Mouse (Mus musculus) gastrocnemius, adult 2 months (tissue): ENCODE measurements around the gene Gm14137. TPM values are rescaled to one million over a fixed set of nuclear protein-coding genes. Genes with fewer than 3 reads are reported as not detected.

Source experiments
- DNase-seq: peaks from one replicate; pipeline ENCODE4 v3.0.0; 2022
- H3K27ac ChIP-seq: fragments of 200-600 bp; 2 replicates; pipeline ENCODE4 v1.8.1; 2022; ENCODE audit warnings: mild to moderate bottlenecking
- H3K4me3 ChIP-seq: fragments of 200-600 bp; 2 replicates; pipeline ENCODE4 v1.8.1; 2022; ENCODE audit warnings: mild to moderate bottlenecking, moderate library complexity
- CTCF ChIP-seq: fragments of 200-600 bp; IDR thresholded peaks from 2 replicates; pipeline ENCODE4 v1.8.1; 2022; ENCODE audit warnings: antibody characterized with exemption, mild to moderate bottlenecking, moderate library complexity
- intact Hi-C: fragments of 180-260 bp; cut with DNase I; formaldehyde crosslinking; loops from one replicate; pipeline ENCODE4 v1.15.1; 2025
- total RNA-seq, 2 experiments: library from RNA; stranded (reverse); gene quantifications; 2 replicates each; pipeline ENCODE4 v1.2.3; 2021

Gene Gm14137
- total RNA-seq, 2 experiments from 2014 or later: not detected

DNA sequence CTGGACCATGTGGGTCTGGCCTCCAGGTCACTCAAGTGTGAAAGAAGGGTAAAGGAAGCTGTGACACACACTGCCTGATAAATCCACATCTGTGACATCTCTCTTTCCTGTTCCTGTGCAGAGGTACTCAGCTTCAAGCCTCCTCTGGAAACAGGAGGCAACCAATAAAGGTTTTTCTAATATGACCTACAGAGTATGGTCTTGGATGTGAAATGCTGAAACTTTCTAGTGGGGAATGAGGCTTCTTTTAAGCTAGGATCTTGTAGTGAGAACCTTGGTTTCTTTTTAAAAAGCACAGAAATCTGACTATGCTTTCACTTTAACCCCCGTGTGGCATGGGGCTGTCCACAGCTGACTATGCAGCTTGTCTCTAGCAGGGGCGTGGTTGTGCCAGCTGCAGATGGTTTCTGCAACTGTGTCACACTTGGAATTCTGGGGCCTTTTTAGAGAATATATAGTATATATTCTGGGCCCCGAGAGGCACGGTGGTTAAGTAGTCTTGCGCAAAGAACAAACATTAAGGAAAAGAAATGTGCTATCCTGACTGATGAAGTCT lies 3.2 kb downstream of the Gm14137 start:
- H3K4me3 ChIP-seq: no peak overlapping the region
- DNase-seq: no peak
- no peak overlapping the region for H3K27ac ChIP-seq
- intact Hi-C loops: no loop called here
- TF ChIP-seq CTCF: no peak

DNA sequence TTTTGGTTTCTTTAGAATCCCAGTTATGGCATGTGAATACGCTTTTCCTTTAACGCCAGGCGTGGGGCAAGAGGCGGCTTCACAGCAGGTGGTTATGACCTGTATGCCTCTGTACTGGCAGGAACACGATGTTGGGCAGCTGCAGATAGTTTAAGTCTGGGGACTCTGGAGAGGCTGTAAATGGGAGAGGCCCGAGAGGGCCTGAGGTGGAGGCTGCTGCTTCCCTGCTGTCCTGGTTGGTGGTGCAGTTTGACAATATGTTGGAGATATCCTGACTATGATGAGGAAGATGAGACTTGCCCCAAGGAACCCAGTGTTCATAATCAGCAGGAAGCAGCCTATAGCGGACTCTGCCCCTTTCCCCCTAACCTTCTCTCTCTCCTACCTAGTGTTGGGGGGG lies 8.6 kb downstream of the Gm14137 start:
- TF ChIP-seq CTCF: no peak
- DNase-seq: no peak
- intact Hi-C loops: loop anchor here (10.0 kb wide), 1 partner anchor 438 kb away; the partner anchor contains the start of gene Inafm2

DNA sequence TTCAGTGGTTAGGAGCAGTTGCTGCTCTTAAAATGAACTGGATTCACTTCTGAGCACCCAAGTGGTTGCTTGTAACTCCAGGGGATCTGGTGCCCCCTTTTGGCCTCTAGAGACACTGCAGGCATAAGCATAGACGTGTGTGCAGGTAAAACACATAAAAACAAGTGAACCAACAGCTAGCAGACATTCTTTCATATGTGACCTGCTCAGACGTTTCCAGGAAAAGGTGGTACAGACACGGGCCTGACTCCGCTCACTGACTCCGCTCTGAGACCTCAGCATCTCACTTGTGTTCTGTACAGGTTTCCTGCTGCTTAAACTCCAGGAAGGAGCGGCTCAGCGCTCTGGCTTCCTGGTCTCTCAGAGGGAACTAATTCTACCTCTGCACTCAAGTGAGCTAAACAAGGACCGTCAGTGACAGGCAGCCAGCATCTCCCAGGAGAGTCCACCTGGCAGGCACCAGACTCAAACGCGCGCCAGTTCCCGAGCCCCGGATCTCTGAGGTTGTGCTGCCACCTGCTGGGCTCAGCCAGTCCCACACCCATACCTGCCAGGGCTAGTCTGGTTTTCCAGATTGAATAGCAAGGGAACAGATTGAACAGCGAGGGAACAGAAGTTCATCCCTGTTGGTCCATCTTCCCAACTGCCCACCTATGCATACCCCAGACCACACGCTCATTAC lies 14.9 kb downstream of the Gm14137 start:
- peak overlapping the region; percentile 32; the same call in 1 of the 2 replicates for H3K27ac ChIP-seq
- peak; percentile 92 for DNase-seq
- peak; percentile 74 for TF ChIP-seq CTCF
- intact Hi-C loops: loop anchor here (1.0 to 10.0 kb wide), 3 partner anchors 20 to 444 kb away; partner anchors contain the start of gene Inafm2
- peak overlapping the region; percentile 67 for H3K4me3 ChIP-seq

More for the DNA sequence above, 8.6 kb downstream of the Gm14137 start:
- Histone ChIP-seq H3K27ac (no peak overlapping the region), H3K4me3 (no peak overlapping the region)

DNA sequence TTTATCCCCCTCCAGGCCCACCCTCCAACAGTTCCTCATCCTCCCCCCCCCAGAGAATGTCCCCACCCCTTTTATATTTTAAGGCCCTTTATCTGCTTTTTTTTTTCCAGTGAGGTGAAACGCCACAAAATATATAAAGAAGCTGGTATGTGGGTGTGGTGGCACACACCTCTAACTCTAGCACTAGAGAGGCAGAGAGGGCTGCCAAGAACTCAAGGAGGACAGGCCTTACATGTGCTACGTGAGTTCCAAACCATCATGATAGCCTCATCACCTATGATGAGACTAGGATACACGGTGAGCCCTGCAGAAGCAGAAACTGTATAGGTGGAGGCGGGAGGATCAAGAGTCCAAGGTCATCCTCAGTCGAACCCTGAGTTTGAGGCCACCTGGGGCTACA lies 16.7 kb downstream of the Gm14137 start:
- no peak for TF ChIP-seq CTCF
- intact Hi-C loops: no loop called here
- DNase-seq: no peak
- H3K27ac ChIP-seq: no peak overlapping the region
- no peak overlapping the region for H3K4me3 ChIP-seq

DNA sequence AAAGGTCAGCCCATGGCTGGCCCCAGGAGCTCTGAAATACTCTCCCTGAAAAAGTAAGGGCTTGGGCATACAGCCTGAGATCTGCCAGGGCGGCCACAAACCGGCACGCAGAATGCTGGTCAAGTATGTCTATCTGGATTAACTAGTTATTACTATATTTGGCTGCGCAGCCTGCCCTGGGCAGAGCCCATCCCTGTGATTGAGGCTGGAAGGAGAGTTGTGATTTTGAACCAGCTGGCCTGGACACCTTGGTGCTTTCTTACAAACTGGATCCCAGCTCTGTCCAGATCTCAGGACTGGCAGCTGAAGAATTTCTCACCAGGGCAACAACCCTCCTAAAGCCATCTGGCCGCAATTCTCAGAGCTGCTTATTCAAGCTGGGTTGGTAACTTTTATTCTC lies 19.8 kb downstream of the Gm14137 start:
- no peak for TF ChIP-seq CTCF
- intact Hi-C loops: no loop called here
- peak; percentile 72 for DNase-seq
- Histone ChIP-seq H3K27ac (peak overlapping the region; percentile 69), H3K4me3 (no peak overlapping the region)

DNA sequence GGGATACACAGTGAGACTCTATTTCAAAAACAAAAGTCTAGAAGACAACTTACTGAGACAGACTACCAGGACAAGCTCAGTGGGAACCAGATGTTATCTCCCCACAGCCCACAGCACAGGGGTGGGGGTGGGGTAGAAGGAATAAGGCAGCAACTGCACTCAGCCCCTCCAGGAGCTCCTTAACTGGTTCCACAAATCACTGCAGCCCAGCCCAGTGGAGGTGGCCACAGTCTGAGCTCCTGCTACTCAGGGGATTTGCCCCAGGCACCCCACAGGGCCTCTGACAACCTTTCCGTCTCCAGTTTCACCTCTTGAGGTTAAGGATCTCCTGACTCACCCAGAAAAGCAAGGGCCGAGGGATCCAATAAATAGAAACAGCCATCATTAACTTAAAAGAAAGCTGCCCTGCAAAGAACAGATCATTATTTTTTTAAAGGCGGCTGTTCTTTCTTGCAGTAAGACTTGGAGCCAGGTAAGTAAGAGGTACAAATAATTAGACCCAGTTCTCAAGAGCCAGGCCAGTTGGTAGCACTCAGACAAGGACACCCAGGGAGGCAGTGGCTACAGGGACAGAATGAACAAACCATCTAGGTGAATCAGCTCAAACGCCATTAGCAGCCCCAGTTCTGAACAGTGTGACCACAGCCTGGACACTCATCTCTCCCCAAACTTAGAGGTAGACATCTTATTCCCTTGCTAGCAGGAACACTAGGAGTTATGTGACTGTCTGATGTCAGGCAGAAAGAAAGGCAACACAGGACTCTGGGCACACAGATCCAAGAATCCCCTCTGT lies 22.2 kb downstream of the Gm14137 start:
- Histone ChIP-seq H3K27ac (peak overlapping the region; percentile 54; the same call in 1 of the 2 replicates), H3K4me3 (no peak overlapping the region)
- intact Hi-C loops: no loop called here
- no peak for TF ChIP-seq CTCF
- DNase-seq: no peak

DNA sequence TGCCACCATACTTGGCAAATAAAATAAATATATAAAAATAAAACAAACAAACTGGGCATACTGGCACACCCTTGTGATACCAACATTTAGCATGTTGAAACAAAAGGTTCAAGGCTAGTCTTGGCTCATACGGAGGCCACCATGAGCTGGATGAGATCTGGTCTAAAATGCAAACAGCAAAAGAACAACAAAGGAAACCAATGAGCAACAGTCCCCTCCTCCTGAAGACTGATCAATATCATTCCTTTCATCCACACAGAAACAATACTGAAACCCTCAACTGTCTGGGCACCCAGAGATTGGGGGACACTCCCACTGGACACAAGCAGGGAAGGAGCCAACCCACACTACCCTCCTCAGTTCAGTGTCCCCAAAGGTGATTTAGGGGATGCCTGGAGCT lies 23.2 kb downstream of the Gm14137 start:
- no peak overlapping the region for H3K4me3 ChIP-seq
- intact Hi-C loops: no loop called here
- no peak overlapping the region for H3K27ac ChIP-seq
- TF ChIP-seq CTCF: no peak
- no peak for DNase-seq

DNA sequence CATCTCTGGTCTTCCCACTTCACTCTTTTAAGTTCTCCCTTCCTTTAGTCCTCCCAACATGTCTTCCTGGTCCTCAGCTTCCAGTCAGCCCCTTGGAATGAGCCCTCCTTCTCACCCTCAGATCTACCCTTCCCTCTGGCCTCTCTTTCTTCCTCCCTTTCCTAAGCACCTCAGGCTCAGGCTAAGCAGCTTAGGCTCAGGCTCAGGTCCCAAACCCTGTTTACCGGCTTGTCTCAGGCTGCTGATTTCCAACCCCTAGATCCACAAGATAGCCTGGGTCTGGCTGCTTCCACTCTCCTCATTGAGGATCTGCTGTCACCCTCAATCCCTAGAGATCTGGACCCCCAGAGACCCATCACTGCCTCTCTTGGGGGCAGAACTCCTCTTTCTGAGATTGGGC lies 23.7 kb downstream of the Gm14137 start:
- TF ChIP-seq CTCF: no peak
- intact Hi-C loops: no loop called here
- no peak overlapping the region for H3K4me3 ChIP-seq
- H3K27ac ChIP-seq: peak overlapping the region; percentile 35; the same call in 1 of the 2 replicates
- no peak for DNase-seq

DNA sequence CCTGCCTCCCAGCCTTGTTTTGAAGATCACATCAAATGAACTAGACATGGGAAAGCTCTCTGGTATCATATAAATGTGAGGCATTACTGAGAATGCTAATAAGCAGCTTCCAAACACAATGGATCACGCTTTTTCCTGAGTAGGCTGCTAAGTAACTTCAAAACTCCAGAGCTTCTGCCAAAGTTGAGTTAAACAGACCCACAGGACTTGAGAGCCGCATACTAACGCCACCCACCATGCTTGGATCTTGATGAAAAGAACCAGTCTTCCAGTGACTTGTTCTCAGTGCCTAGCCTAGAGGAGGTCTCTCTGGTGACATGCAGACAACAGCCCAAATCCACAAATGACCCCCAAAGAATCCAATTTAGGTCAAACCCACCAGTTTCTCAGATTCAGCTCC lies 24.6 kb downstream of the Gm14137 start:
- intact Hi-C loops: no loop called here
- DNase-seq: no peak
- H3K27ac ChIP-seq: peak overlapping the region; percentile 62
- H3K4me3 ChIP-seq: no peak overlapping the region
- TF ChIP-seq CTCF: no peak

DNA sequence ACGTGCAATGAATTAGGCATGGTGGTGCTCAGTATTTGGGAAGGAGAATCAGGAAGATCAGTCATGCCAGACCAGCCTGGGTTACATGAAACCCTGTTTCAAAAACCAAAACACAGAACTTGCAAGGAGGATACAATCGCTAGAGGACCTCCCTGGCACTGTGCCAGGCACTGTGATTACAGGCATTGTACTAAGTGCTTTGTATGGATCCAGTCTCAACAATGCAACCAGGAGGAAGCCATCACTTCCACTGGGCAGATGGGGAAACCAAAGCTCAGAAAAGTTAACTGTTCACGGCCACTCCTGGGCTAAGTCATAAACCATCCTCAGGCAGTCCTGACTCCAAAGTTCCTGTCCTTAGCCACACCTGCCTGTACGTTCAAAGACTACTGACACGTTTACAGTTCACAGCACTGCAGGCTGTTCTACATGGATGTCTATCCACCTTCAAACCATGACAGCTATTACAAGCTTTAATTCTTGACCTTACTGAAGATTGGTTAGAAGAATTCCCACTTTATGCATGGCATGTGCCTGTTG lies 28.7 kb downstream of the Gm14137 start:
- intact Hi-C loops: no loop called here
- Histone ChIP-seq H3K27ac (peak overlapping the region; percentile 74), H3K4me3 (no peak overlapping the region)
- no peak for TF ChIP-seq CTCF
- DNase-seq: peak; percentile 46

DNA sequence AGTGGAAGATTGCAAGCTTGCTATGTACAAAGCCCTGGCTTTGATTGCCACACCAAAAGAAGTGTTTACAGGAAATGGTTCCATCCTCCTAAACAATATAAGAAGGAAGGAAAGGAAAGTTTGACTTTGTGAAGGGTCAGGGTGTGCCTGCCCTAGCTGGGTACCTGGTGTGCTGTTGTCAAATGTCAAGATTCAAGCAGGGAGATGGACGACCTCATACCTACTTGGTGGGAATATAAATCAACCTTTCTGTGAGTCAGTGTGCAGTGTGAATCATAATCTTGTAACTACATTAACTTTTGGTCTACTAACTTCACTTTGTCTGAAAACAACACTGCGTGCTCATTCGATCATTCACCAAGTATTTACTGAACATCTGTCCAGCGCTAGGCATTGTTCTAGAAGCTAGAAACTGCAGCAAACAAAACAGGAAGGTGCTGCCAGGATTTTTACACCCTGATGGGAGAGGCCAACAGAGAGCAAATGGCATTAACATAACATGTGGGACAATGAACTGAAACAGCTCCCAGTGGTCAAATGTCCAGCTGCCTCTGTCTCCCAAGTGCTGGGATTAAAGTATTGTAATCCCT lies 29.7 kb downstream of the Gm14137 start:
- peak overlapping the region; percentile 74 for H3K27ac ChIP-seq
- TF ChIP-seq CTCF: no peak
- intact Hi-C loops: no loop called here
- DNase-seq: no peak
- H3K4me3 ChIP-seq: no peak overlapping the region

DNA sequence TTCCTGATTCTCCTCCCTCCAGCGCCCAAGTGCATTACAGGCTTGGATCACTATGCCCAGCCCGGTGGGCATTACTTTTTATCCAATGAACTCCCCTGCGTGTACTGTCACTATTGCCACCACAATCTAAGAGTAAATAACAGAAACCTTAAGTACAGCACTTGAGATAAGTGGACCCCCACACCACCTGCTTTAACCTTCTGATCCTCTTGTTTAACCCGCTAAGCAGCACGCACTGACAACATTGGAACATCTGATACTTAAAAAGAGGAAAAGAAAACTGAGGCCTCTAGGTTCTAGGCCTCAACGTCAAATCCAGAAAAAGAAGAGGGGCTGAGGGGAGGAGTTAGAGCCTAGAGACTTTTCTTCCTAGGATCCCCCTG lies 33.6 kb downstream of the Gm14137 start:
- intact Hi-C loops: no loop called here
- no peak for DNase-seq
- Histone ChIP-seq H3K27ac (peak overlapping the region; percentile 94), H3K4me3 (peak overlapping the region; percentile 76)
- TF ChIP-seq CTCF: no peak
